Comparison of ENCODE assay signal across 8 mouse cellular contexts in the genomic region with DNA sequence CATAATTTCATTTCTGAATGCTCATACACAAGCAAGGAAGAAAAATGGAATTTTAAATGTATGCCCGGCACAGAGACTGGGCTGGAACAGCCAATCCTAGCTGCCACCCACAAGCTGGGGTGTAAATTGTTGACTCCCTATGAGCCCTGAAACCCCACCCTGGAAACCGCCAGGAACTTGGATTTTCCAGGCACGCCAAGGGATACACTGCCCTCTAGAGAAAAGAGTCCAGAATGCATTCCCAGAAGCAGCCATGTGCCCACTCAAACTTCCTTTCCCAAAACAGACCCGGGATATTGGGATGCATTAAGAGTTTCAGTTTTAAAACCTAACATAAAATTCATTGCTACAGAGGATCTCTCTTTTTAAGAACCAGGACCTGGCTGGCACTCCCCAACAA. TPM values are rescaled to one million over a fixed set of nuclear protein-coding genes. Genes with fewer than 3 reads are reported as not detected.
DNase-seq lines count a peak whose midpoint lies in the region; ATAC-seq and TF ChIP-seq lines count a peak whose summit lies in the region.

No protein-coding gene starts in this region.

- DNase-seq in kidney, adult 2 months = peak; percentile 39
- DNase-seq in cerebellum, adult 8-10 months = peak; percentile 7
- peak; percentile 59 for DNase-seq in gastrocnemius, postnatal 14 days
- peak; percentile 29 to 48 for DNase-seq in kidney, postnatal 36 days
- no peak for DNase-seq in spleen, postnatal 10 days (ENCODE audit: low spot score in 2 of 2)

- no peak for ATAC-seq in kidney, embryonic 14.5 days (ENCODE audit: low FRiP score, low TSS enrichment)
- ATAC-seq in lung, embryonic 15.5 days (ENCODE audit: borderline replicate concordance, extremely low read depth, low FRiP score, low TSS enrichment) = no peak
- ATAC-seq in stomach, embryonic 14.5 days (ENCODE audit: insufficient number of reproducible peaks, insufficient read depth, low FRiP score, low read depth) = no peak

- no peak overlapping the region for H3K27ac ChIP-seq in kidney, adult 2 months (ENCODE audit: insufficient read depth, low read depth, low read length)
- no peak overlapping the region for H3K27ac ChIP-seq in kidney, embryonic 14.5 days (ENCODE audit: low read depth, low read length)
- peak overlapping the region; percentile 45 for H3K27ac ChIP-seq in lung, embryonic 15.5 days
- H3K27ac ChIP-seq in stomach, embryonic 14.5 days (ENCODE audit: low read length) = 0 out of 2 replicates have a peak overlapping the region, but pooled peaks have one; percentile 2

- no peak for TF ChIP-seq POLR2A in kidney, adult 2 months (IDR thresholded peaks at IDR 0.05; ENCODE audit: low read depth, low read length)

- intact Hi-C loops in gastrocnemius, postnatal 14 days (cut with DNase I; ENCODE audit: low total_unique reads) = loop anchor here (2.0 kb wide), 1 partner anchor 191 kb away; no protein-coding TSS in a partner anchor

- H3K9me3 ChIP-seq in kidney, embryonic 14.5 days (ENCODE audit: control insufficient read depth, low read length) = no peaks in the 10 kb centered on the region
- no peaks in the 10 kb centered on the region for H3K9me3 ChIP-seq in lung, embryonic 15.5 days
- no peaks in the 10 kb centered on the region for H3K9me3 ChIP-seq in stomach, embryonic 14.5 days (ENCODE audit: control insufficient read depth, low read depth, low read length)

- H3K4me3 ChIP-seq in kidney, adult 2 months (ENCODE audit: insufficient read depth, low read depth, low read length) = no peak overlapping the region
- no peak overlapping the region for H3K4me3 ChIP-seq in kidney, embryonic 14.5 days (ENCODE audit: low read length)
- H3K4me3 ChIP-seq in lung, embryonic 15.5 days = peak overlapping the region; percentile 12
- H3K4me3 ChIP-seq in stomach, embryonic 14.5 days (ENCODE audit: low read depth, low read length) = no peak overlapping the region

- WGBS in kidney, adult 2 months = 5% methylated on average over 4 of the region's 4 CpGs
- 9% methylated on average over 4 of the region's 4 CpGs for WGBS in kidney, embryonic 14.5 days
- 4% methylated on average over 4 of the region's 4 CpGs for WGBS in lung, embryonic 15.5 days
- WGBS in stomach, embryonic 14.5 days = 2% methylated on average over 4 of the region's 4 CpGs

- H3K9ac ChIP-seq in kidney, embryonic 14.5 days (ENCODE audit: low read depth, low read length) = no peak overlapping the region
- no peak overlapping the region for H3K9ac ChIP-seq in lung, embryonic 15.5 days
- no peak overlapping the region for H3K9ac ChIP-seq in stomach, embryonic 14.5 days (replicated peaks; ENCODE audit: low read depth, low read length)

- TF ChIP-seq CTCF in kidney, adult 2 months (conservative IDR thresholded peaks at IDR 0.05; ENCODE audit: insufficient read depth, insufficient read length, low read depth, low read length) = peak; percentile 59

- peaks cover 2% of the 10 kb centered on the region; the same call in 1 of the 2 replicates for H3K4me1 ChIP-seq in kidney, adult 2 months (ENCODE audit: control insufficient read depth, insufficient read depth, low read length)
- no peaks in the 10 kb centered on the region; the same call in 1 of the 2 replicates for H3K4me1 ChIP-seq in kidney, embryonic 14.5 days (ENCODE audit: control insufficient read depth, insufficient read depth, low read length)
- peaks cover 58% of the 10 kb centered on the region for H3K4me1 ChIP-seq in lung, embryonic 15.5 days
- H3K4me1 ChIP-seq in stomach, embryonic 14.5 days (ENCODE audit: control insufficient read depth, insufficient read depth, low read length) = peaks cover 40% of the 10 kb centered on the region

- H3K27me3 ChIP-seq in kidney, adult 2 months (replicated peaks; ENCODE audit: control insufficient read depth, insufficient read depth, low read length) = no peaks in the 10 kb centered on the region
- no peaks in the 10 kb centered on the region for H3K27me3 ChIP-seq in kidney, embryonic 14.5 days (ENCODE audit: control insufficient read depth, insufficient read depth, low read length)
- H3K27me3 ChIP-seq in lung, embryonic 15.5 days = no peaks in the 10 kb centered on the region
- H3K27me3 ChIP-seq in stomach, embryonic 14.5 days (ENCODE audit: control insufficient read depth, insufficient read depth, low read length) = no peaks in the 10 kb centered on the region

- no peaks in the 10 kb centered on the region for H3K36me3 ChIP-seq in kidney, adult 2 months (ENCODE audit: control insufficient read depth, insufficient read depth, low read length)
- no peaks in the 10 kb centered on the region for H3K36me3 ChIP-seq in kidney, embryonic 14.5 days (ENCODE audit: control insufficient read depth, insufficient read depth, low read length)
- no peaks in the 10 kb centered on the region for H3K36me3 ChIP-seq in lung, embryonic 15.5 days
- no peaks in the 10 kb centered on the region for H3K36me3 ChIP-seq in stomach, embryonic 14.5 days (ENCODE audit: control insufficient read depth, insufficient read depth, low read length)

- H3K4me2 ChIP-seq in kidney, embryonic 14.5 days (replicated peaks; ENCODE audit: low read depth, low read length) = no peak overlapping the region; the same call in 1 of the 2 replicates
- peak overlapping the region; percentile 63 for H3K4me2 ChIP-seq in lung, embryonic 15.5 days
- H3K4me2 ChIP-seq in stomach, embryonic 14.5 days (replicated peaks; ENCODE audit: low read depth, low read length) = peak overlapping the region; percentile 29

RNA-seq across cellular contexts. Expression of a gene that starts 3.5 kb away (rescaled TPM):
- 15.3 and 17.4 TPM in 2 replicates for polyA plus RNA-seq in kidney, adult 2 months (2012; rRNA removed)
- 22.0 and 22.8 TPM in 2 replicates for polyA plus RNA-seq in kidney, embryonic 14.5 days (2014; fragmentation: Nextera tagmentation; extraction: Ambion mirVana)
- total RNA-seq in gastrocnemius, postnatal 14 days (2021) = 100 to 1,000 TPM; 217 to 262 TPM
- 72.9 and 81.8 TPM in 2 replicates for polyA plus RNA-seq in lung, embryonic 15.5 days (2015; fragmentation: Nextera tagmentation; extraction: Ambion mirVana)
- 133 and 146 TPM in 2 replicates for polyA plus RNA-seq in stomach, embryonic 14.5 days (2014; fragmentation: Nextera tagmentation; extraction: Ambion mirVana)

Comparison
In these comparisons a context has a peak if more than half of its experiments do, and no peak if none do; other contexts are left out.
1. DNase-seq: peak in kidney, adult 2 months (single experiment), cerebellum, adult 8-10 months (single experiment), gastrocnemius, postnatal 14 days (single experiment) and kidney, postnatal 36 days (2 of 2); none in spleen, postnatal 10 days (0 of 2).
2. H3K27ac ChIP-seq: peak in lung, embryonic 15.5 days (single experiment) and stomach, embryonic 14.5 days (single experiment); none in kidney, adult 2 months (single experiment) and kidney, embryonic 14.5 days (single experiment).